In the genomic region with DNA sequence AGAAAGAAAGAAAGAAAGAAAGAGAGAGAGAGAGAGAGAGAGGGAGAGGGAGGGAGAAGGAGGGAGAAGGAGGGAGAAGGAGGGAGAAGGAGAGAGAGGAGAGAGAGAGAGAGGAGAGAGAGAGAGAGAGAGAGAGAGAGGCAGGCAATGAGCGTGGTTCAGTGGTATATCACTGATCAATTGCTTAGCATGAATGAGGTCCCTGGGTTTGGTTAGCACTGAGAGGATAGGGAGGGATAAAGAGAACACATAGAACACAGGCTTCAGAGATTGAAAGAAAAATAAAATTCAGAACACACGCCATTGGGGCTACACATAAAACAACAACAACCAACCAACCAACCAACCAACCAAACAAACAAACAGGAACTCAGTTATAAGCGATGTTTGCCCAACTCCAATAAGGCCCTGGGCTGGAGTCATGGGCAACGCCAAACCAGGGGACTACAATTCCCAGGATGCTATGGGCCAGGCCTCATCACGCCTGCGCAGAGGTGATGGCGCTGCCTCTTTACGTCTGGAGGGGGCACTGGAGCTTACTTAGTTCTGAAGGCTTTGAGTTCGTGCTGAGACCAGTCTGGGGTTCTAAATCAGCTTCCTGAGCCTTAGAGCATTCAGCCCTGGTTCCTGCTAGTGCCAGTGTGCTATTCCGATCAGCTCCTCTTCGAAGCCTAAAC, we compare ENCODE assay signal across 9 mouse cellular contexts. TPM values are rescaled to one million over a fixed set of nuclear protein-coding genes. Genes with fewer than 3 reads are reported as not detected.
DNase-seq lines count a peak whose midpoint lies in the region; ATAC-seq and TF ChIP-seq lines count a peak whose summit lies in the region.
"Had no signal": no experiment of that assay in that cellular context is flagged by ENCODE, and none has a peak within 500 bp of the region (broad histone marks: within the 10 kb centered on the region; RNA-seq: fewer than 3 reads in every experiment).

No protein-coding gene starts in this region.

- H3K36me3 ChIP-seq in embryonic facial prominence, embryonic 15.5 days = no peaks in the 10 kb centered on the region
- no peaks in the 10 kb centered on the region for H3K36me3 ChIP-seq in limb, embryonic 14.5 days (ENCODE audit: control insufficient read depth, insufficient read depth, low read length)
- no peaks in the 10 kb centered on the region for H3K36me3 ChIP-seq in midbrain, embryonic 16.5 days (ENCODE audit: control insufficient read depth, insufficient read depth, low read length)

- H3K9ac ChIP-seq in embryonic facial prominence, embryonic 15.5 days = 0 out of 2 replicates have a peak overlapping the region, but pooled peaks have one; percentile 23
- H3K9ac ChIP-seq in limb, embryonic 14.5 days (ENCODE audit: low read depth, low read length, severe bottlenecking) = peak overlapping the region; percentile 31; the same call in 1 of the 2 replicates
- H3K9ac ChIP-seq in midbrain, embryonic 16.5 days (ENCODE audit: low read depth, low read length) = peak overlapping the region; percentile 59

- peak overlapping the region; percentile 53 for H3K4me3 ChIP-seq in bone marrow macrophage, adult 2 months (ENCODE audit: insufficient read depth, low read length)
- H3K4me3 ChIP-seq in embryonic facial prominence, embryonic 15.5 days (replicated peaks) = peak overlapping the region; percentile 38
- H3K4me3 ChIP-seq in limb, embryonic 14.5 days (replicated peaks; ENCODE audit: low read length) = peak overlapping the region; percentile 19
- H3K4me3 ChIP-seq in midbrain, embryonic 16.5 days (ENCODE audit: low read depth, low read length) = peak overlapping the region; percentile 34

- peaks cover 52% of the 10 kb centered on the region for H3K4me1 ChIP-seq in bone marrow macrophage, adult 2 months (ENCODE audit: control insufficient read depth, insufficient read depth, low read length)
- peaks cover 9% of the 10 kb centered on the region for H3K4me1 ChIP-seq in embryonic facial prominence, embryonic 15.5 days
- H3K4me1 ChIP-seq in limb, embryonic 14.5 days (ENCODE audit: control insufficient read depth, insufficient read depth, low read length) = no peaks in the 10 kb centered on the region
- H3K4me1 ChIP-seq in midbrain, embryonic 16.5 days (ENCODE audit: control insufficient read depth, insufficient read depth, low read length) = 0 out of 2 replicates have a peak, but pooled peaks cover 2% of the 10 kb centered on the region

- peak overlapping the region; percentile 47 for H3K4me2 ChIP-seq in embryonic facial prominence, embryonic 15.5 days (replicated peaks)
- H3K4me2 ChIP-seq in limb, embryonic 14.5 days (replicated peaks; ENCODE audit: low read depth, low read length, severe bottlenecking) = peak overlapping the region; percentile 36
- H3K4me2 ChIP-seq in midbrain, embryonic 16.5 days (ENCODE audit: low read length) = peak overlapping the region; percentile 60

- 0 out of 2 replicates have a peak, but pooled peaks have one; percentile 13 for TF ChIP-seq CTCF in bone marrow macrophage, adult 2 months (IDR thresholded peaks at IDR 0.05; ENCODE audit: low read depth, low read length)

- H3K27me3 ChIP-seq in embryonic facial prominence, embryonic 15.5 days = no peaks in the 10 kb centered on the region
- H3K27me3 ChIP-seq in limb, embryonic 14.5 days (ENCODE audit: control insufficient read depth, insufficient read depth, low read length) = no peaks in the 10 kb centered on the region
- no peaks in the 10 kb centered on the region for H3K27me3 ChIP-seq in midbrain, embryonic 16.5 days (ENCODE audit: control insufficient read depth, insufficient read depth, low read depth, low read length)

- no peaks in the 10 kb centered on the region for H3K9me3 ChIP-seq in embryonic facial prominence, embryonic 15.5 days (replicated peaks)
- H3K9me3 ChIP-seq in limb, embryonic 14.5 days (ENCODE audit: control insufficient read depth, low read length) = no peaks in the 10 kb centered on the region
- H3K9me3 ChIP-seq in midbrain, embryonic 16.5 days (replicated peaks; ENCODE audit: control insufficient read depth, low read length, poor library complexity, severe bottlenecking) = no peaks in the 10 kb centered on the region

- H3K27ac ChIP-seq in bone marrow macrophage, adult 2 months (ENCODE audit: insufficient read depth, low read depth, low read length) = peak overlapping the region; percentile 69
- peak overlapping the region; percentile 23; the same call in 1 of the 2 replicates for H3K27ac ChIP-seq in embryonic facial prominence, embryonic 15.5 days (replicated peaks)
- H3K27ac ChIP-seq in limb, embryonic 14.5 days (replicated peaks; ENCODE audit: low read depth, low read length) = no peak overlapping the region
- no peak overlapping the region for H3K27ac ChIP-seq in midbrain, embryonic 16.5 days (ENCODE audit: low read length)

- 22% methylated on average over 11 of the region's 11 CpGs for WGBS in embryonic facial prominence, embryonic 15.5 days
- 22% methylated on average over 11 of the region's 11 CpGs for WGBS in limb, embryonic 14.5 days
- 17% methylated on average over 11 of the region's 11 CpGs for WGBS in midbrain, embryonic 16.5 days

- no peak for TF ChIP-seq POLR2A in bone marrow macrophage, adult 2 months (IDR thresholded peaks at IDR 0.05; ENCODE audit: borderline replicate concordance, low read depth, low read length)
- no peak for TF ChIP-seq POLR2A in limb, embryonic 14.5 days (IDR thresholded peaks at IDR 0.05; ENCODE audit: borderline replicate concordance, extremely low read depth, insufficient read depth, insufficient read length)

- peak; percentile 71 for DNase-seq in 3T3-L1 (ENCODE audit: low read depth, low spot score)
- DNase-seq in heart, adult 9 months (ENCODE audit: low spot score in 2 of 2) = peak; percentile 85 to 90
- DNase-seq in kidney, adult 9 months = peak; percentile 93
- peak; percentile 92 for DNase-seq in limb, embryonic 14.5 days (ENCODE audit: low spot score)
- peak; percentile 74 to 90 for DNase-seq in spleen, postnatal 10 days (ENCODE audit: low spot score in 2 of 2)

- peak; percentile 87 for ATAC-seq in embryonic facial prominence, embryonic 15.5 days (ENCODE audit: insufficient number of reproducible peaks, low FRiP score, low TSS enrichment, low read depth)
- ATAC-seq in limb, embryonic 14.5 days (ENCODE audit: low FRiP score, low read depth) = peak; percentile 92
- ATAC-seq in midbrain, embryonic 16.5 days = peak; percentile 97

RNA-seq across cellular contexts. Expression of a gene that starts 5.5 kb away (rescaled TPM):
- polyA plus RNA-seq in bone marrow macrophage, adult 2 months (2012; ENCODE audit: insufficient read depth, insufficient read length, missing spikeins) = not detected in 2 replicates
- not detected in 2 replicates for polyA plus RNA-seq in embryonic facial prominence, embryonic 15.5 days (2015; fragmentation: Nextera tagmentation; extraction: Ambion mirVana)
- not detected in 2 replicates for polyA plus RNA-seq in limb, embryonic 14.5 days (2012; rRNA removed)
- polyA plus RNA-seq in limb, embryonic 14.5 days (2014; fragmentation: Nextera tagmentation; extraction: Ambion mirVana) = not detected in 2 replicates
- not detected in 2 replicates for polyA plus RNA-seq in midbrain, embryonic 16.5 days (2015; fragmentation: Nextera tagmentation; extraction: Ambion mirVana)
- polyA plus RNA-seq: C2C12 had no signal

RNA-seq across cellular contexts. Expression of a gene that starts 14.7 kb away (rescaled TPM):
- polyA plus RNA-seq in bone marrow macrophage, adult 2 months (2012; ENCODE audit: insufficient read depth, insufficient read length, missing spikeins) = 33.0 and 39.4 TPM in 2 replicates
- 71.7 and 81.0 TPM in 2 replicates for polyA plus RNA-seq in embryonic facial prominence, embryonic 15.5 days (2015; fragmentation: Nextera tagmentation; extraction: Ambion mirVana)
- 118 and 175 TPM in 2 replicates for polyA plus RNA-seq in limb, embryonic 14.5 days (2012; rRNA removed)
- polyA plus RNA-seq in limb, embryonic 14.5 days (2014; fragmentation: Nextera tagmentation; extraction: Ambion mirVana) = 78.8 and 92.8 TPM in 2 replicates
- 81.1 and 90.3 TPM in 2 replicates for polyA plus RNA-seq in midbrain, embryonic 16.5 days (2015; fragmentation: Nextera tagmentation; extraction: Ambion mirVana)

RNA-seq across cellular contexts. Expression of a gene that starts 21.5 kb away (rescaled TPM):
- polyA plus RNA-seq in bone marrow macrophage, adult 2 months (2012; ENCODE audit: insufficient read depth, insufficient read length, missing spikeins) = 32.5 and 39.2 TPM in 2 replicates
- 36.8 and 39.8 TPM in 2 replicates for polyA plus RNA-seq in embryonic facial prominence, embryonic 15.5 days (2015; fragmentation: Nextera tagmentation; extraction: Ambion mirVana)
- 84.9 and 108 TPM in 2 replicates for polyA plus RNA-seq in limb, embryonic 14.5 days (2012; rRNA removed)
- polyA plus RNA-seq in limb, embryonic 14.5 days (2014; fragmentation: Nextera tagmentation; extraction: Ambion mirVana) = 25.2 and 27.6 TPM in 2 replicates
- 4.4 and 7.3 TPM in 2 replicates for polyA plus RNA-seq in midbrain, embryonic 16.5 days (2015; fragmentation: Nextera tagmentation; extraction: Ambion mirVana)

RNA-seq across cellular contexts. Expression of a gene that starts 23.6 kb away (rescaled TPM):
- 854 and 867 TPM in 2 replicates for polyA plus RNA-seq in bone marrow macrophage, adult 2 months (2012; ENCODE audit: insufficient read depth, insufficient read length, missing spikeins)
- polyA plus RNA-seq in embryonic facial prominence, embryonic 15.5 days (2015; fragmentation: Nextera tagmentation; extraction: Ambion mirVana) = 3.1 and 3.8 TPM in 2 replicates
- 1.3 TPM in 2 replicates for polyA plus RNA-seq in limb, embryonic 14.5 days (2012; rRNA removed)
- 4.4 and 7.5 TPM in 2 replicates for polyA plus RNA-seq in limb, embryonic 14.5 days (2014; fragmentation: Nextera tagmentation; extraction: Ambion mirVana)
- 5.0 and 5.8 TPM in 2 replicates for polyA plus RNA-seq in midbrain, embryonic 16.5 days (2015; fragmentation: Nextera tagmentation; extraction: Ambion mirVana)

RNA-seq across cellular contexts. Expression of a gene that starts 28.8 kb away (rescaled TPM):
- 5.7 and 6.0 TPM in 2 replicates for polyA plus RNA-seq in bone marrow macrophage, adult 2 months (2012; ENCODE audit: insufficient read depth, insufficient read length, missing spikeins)
- polyA plus RNA-seq in embryonic facial prominence, embryonic 15.5 days (2015; fragmentation: Nextera tagmentation; extraction: Ambion mirVana) = 2.5 and 4.8 TPM in 2 replicates
- polyA plus RNA-seq in limb, embryonic 14.5 days (2012; rRNA removed) = 4.9 TPM in 2 replicates
- polyA plus RNA-seq in limb, embryonic 14.5 days (2014; fragmentation: Nextera tagmentation; extraction: Ambion mirVana) = 1.0 and 1.2 TPM in 2 replicates
- 0.21 TPM in 1 of 2 replicates, not detected in the other for polyA plus RNA-seq in midbrain, embryonic 16.5 days (2015; fragmentation: Nextera tagmentation; extraction: Ambion mirVana)

Comparison
In these comparisons a context has a peak if more than half of its experiments do, and no peak if none do; other contexts are left out.
1. H3K27ac ChIP-seq: peak in bone marrow macrophage, adult 2 months (single experiment) and embryonic facial prominence, embryonic 15.5 days (single experiment); none in limb, embryonic 14.5 days (single experiment) and midbrain, embryonic 16.5 days (single experiment).
2. Peak in every context shown above with its lines, with median percentiles within 50 percentile points of each other: DNase-seq, H3K4me3 ChIP-seq, ATAC-seq, H3K4me2 ChIP-seq and H3K9ac ChIP-seq.